Mouse (Mus musculus): ENCODE measurements around the gene Ttc41. TPM values are rescaled to one million over a fixed set of nuclear protein-coding genes. Genes with fewer than 3 reads are reported as not detected.

The Ttc41 gene
- polyA plus RNA-seq, 1 experiment from 2014 or later = 3.7 TPM

DNA sequence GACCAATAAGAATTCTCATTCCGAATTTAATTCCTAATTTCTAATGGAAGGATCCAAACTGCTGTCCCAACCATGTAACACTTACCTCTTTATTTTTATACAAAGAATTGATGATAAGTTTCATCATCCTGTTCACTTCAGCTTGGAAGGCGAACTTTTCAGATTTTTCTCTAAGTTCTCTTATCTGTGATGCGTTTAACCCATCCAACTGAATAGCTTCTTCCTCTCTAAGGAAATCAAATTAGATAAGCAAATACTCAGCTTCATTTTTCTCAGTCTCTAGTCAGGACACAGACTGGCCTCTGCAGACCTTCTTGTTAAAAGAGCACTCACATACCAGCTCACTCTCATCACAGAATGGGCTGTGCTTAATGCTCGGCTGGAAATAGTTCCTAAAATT lies 2.2 kb upstream of the Ttc41 start:
- peak overlapping the region; percentile 70 for H3K4me2 ChIP-seq (ENCODE audit: low read length)
- H3K4me3 ChIP-seq (ENCODE audit: low read depth, low read length) = peak overlapping the region; percentile 98
- no peak for DNase-seq (ENCODE audit: low spot score)
- 62% methylated on average over 4 of the region's 4 CpGs for WGBS
- H3K9ac ChIP-seq (ENCODE audit: low read length) = peak overlapping the region; percentile 98
- H3K36me3 ChIP-seq (ENCODE audit: control insufficient read depth, insufficient read depth, low read length) = peaks cover 57% of the 10 kb centered on the region
- no peak overlapping the region for H3K27ac ChIP-seq (ENCODE audit: low read depth)
- ATAC-seq (replicated peaks; ENCODE audit: low FRiP score, low TSS enrichment, low read depth) = no peak
- H3K9me3 ChIP-seq (ENCODE audit: control insufficient read depth, low read length) = no peaks in the 10 kb centered on the region
- peaks cover 38% of the 10 kb centered on the region for H3K4me1 ChIP-seq (replicated peaks; ENCODE audit: control insufficient read depth, insufficient read depth, low read length)
- H3K27me3 ChIP-seq (replicated peaks; ENCODE audit: control insufficient read depth, insufficient read depth, low read length) = no peaks in the 10 kb centered on the region

DNA sequence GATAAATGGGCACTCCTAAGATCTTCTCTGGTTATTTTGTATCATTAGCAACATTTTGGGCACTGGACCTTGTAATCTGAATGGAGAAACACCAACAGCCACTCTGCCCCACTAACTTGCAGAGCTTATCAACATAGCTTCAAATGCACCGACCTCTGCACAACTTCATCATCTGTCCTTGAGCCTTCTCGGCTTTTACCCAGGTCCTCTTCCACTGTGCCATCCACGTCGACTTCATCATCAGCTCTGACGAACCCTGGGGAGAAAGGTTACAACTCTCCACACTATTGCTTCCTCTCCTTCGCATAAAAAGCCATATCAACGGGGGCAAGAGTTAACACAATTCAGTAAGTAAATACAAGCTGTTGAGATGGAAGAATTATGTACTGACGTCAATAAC lies 1.5 kb upstream of the Ttc41 start:
- ATAC-seq (replicated peaks; ENCODE audit: low FRiP score, low TSS enrichment, low read depth) = no peak
- DNase-seq (ENCODE audit: low spot score) = no peak
- H3K4me3 ChIP-seq (ENCODE audit: low read depth, low read length) = peak overlapping the region; percentile 98
- peak overlapping the region; percentile 70 for H3K4me2 ChIP-seq (ENCODE audit: low read length)
- H3K36me3 ChIP-seq (ENCODE audit: control insufficient read depth, insufficient read depth, low read length) = peaks cover 49% of the 10 kb centered on the region
- no peaks in the 10 kb centered on the region for H3K27me3 ChIP-seq (replicated peaks; ENCODE audit: control insufficient read depth, insufficient read depth, low read length)
- no peaks in the 10 kb centered on the region for H3K9me3 ChIP-seq (ENCODE audit: control insufficient read depth, low read length)
- peak overlapping the region; percentile 98 for H3K9ac ChIP-seq (ENCODE audit: low read length)
- no peak overlapping the region for H3K27ac ChIP-seq (ENCODE audit: low read depth)
- 4% methylated on average over 8 of the region's 8 CpGs for WGBS
- peaks cover 38% of the 10 kb centered on the region for H3K4me1 ChIP-seq (replicated peaks; ENCODE audit: control insufficient read depth, insufficient read depth, low read length)

DNA sequence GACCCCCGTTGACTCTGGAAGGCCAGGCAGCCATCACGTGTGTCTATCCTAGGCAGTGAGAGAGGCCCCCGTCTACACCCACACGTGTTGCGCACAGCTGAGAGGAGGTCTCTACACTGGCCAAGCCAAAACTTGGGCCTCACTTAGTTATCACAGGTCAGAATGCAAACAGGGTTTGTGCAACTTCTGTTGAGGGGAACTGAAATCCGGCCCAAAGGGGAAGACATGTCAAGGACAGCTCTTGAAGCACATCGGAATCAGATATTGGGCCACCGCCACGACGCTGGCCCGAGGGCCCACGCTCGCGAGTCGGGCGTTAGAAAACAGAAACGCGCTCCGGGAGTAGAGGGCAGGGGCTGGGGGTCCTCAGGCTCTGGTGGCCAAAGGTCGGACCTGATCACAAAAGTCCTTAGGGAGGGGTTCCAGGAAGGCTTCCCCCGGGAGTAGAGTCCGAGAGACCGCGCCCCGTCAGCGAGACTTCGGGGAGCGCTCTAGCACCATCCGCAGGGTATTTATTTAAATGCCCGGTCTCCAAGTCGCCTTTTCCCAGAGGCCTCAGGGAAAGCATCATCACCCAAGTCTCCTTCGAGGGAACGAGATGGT lies 921 bp upstream of the Ttc41 start:
- DNase-seq (ENCODE audit: low spot score) (peak; percentile 73), ATAC-seq (replicated peaks; ENCODE audit: low FRiP score, low TSS enrichment, low read depth) (peak; percentile 3; the same call in 1 of the 2 replicates)
- H3K9ac ChIP-seq (ENCODE audit: low read length) = peak overlapping the region; percentile 98
- 0% methylated on average over 33 of the region's 33 CpGs for WGBS
- peak overlapping the region; percentile 70 for H3K4me2 ChIP-seq (ENCODE audit: low read length)
- peaks cover 38% of the 10 kb centered on the region for H3K4me1 ChIP-seq (replicated peaks; ENCODE audit: control insufficient read depth, insufficient read depth, low read length)
- H3K36me3 ChIP-seq (ENCODE audit: control insufficient read depth, insufficient read depth, low read length) = peaks cover 44% of the 10 kb centered on the region
- H3K27ac ChIP-seq (ENCODE audit: low read depth) = peak overlapping the region; percentile 96
- peak overlapping the region; percentile 98 for H3K4me3 ChIP-seq (ENCODE audit: low read depth, low read length)
- H3K27me3 ChIP-seq (replicated peaks; ENCODE audit: control insufficient read depth, insufficient read depth, low read length) = no peaks in the 10 kb centered on the region
- H3K9me3 ChIP-seq (ENCODE audit: control insufficient read depth, low read length) = no peaks in the 10 kb centered on the region

DNA sequence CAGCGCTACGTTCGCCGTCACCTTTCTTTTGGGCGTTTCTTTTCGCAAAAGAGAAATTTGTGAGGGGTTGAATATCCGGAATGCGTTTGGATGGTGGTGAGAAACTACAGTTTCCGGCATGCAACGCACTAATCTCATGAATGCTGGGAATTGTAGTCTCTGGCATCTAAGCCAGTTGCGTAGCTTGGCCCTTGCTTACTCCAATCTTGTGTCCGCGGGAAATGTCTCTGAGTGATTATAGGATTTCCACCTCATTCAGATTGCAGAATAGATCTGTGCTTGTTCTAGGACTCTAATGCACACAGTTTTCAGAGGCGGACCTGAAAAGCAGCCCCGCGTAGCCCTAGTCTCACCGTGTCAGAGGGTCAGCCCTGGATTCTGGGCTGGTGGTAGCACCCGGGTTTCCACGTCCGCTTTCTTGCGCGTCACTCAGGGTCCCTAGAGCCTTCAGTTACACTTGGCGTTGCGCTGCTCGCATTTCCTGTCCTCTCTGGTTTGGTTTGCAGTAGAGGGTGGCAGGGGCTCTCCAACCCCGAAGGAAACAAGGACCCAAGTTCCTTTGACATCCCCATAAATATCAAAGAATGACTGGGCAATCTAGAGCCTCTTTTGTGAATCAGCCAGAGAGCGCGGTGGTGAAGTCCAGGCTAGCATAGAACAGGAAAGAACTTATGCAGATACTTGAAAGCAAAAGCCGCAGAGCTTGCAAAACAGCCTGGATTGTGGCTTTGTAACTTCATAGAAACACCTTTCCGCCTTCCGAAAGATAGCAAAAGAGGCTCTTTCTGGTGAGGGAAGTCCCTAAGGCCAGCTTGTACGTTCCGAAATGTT lies 526 bp downstream of the Ttc41 start:
- Histone ChIP-seq H3K27me3 (replicated peaks; ENCODE audit: control insufficient read depth, insufficient read depth, low read length) (no peaks in the 10 kb centered on the region), H3K27ac (ENCODE audit: low read depth) (peak overlapping the region; percentile 96)

DNA sequence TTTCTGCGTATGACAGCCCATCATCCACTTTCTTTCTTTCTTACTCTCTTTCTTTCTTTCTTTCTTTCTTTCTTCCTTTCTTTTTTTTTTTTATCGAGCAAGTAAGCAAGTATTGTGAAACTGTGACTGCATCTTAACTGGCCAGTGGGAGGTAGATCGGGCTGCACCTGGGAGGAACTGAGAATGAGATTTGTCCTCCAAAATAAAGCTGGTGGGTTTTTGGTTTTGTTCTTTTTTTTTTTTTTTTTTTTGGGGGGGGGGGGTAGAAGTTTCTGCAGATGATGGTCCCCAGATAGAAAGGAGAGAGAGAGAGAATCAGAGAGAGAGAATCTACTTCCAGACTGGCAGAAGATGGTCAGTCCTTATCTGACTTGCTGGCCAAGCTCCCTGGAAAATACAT lies 1.5 kb downstream of the Ttc41 start:
- Histone ChIP-seq H3K36me3 (ENCODE audit: control insufficient read depth, insufficient read depth, low read length) (peaks cover 19% of the 10 kb centered on the region), H3K4me3 (ENCODE audit: low read depth, low read length) (peak overlapping the region; percentile 98; the same call in 1 of the 2 replicates), H3K4me1 (replicated peaks; ENCODE audit: control insufficient read depth, insufficient read depth, low read length) (peaks cover 23% of the 10 kb centered on the region), H3K27ac (ENCODE audit: low read depth) (0 out of 2 replicates have a peak overlapping the region, but pooled peaks have one; percentile 96), H3K9me3 (ENCODE audit: control insufficient read depth, low read length) (no peaks in the 10 kb centered on the region), H3K9ac (ENCODE audit: low read length) (no peak overlapping the region), H3K27me3 (replicated peaks; ENCODE audit: control insufficient read depth, insufficient read depth, low read length) (no peaks in the 10 kb centered on the region), H3K4me2 (ENCODE audit: low read length) (peak overlapping the region; percentile 49)
- ATAC-seq (replicated peaks; ENCODE audit: low FRiP score, low TSS enrichment, low read depth) = no peak
- DNase-seq (ENCODE audit: low spot score) = no peak
- 83% methylated on average over 3 of the region's 3 CpGs for WGBS

More for the DNA sequence above, 526 bp downstream of the Ttc41 start:
- Histone ChIP-seq H3K9me3 (ENCODE audit: control insufficient read depth, low read length) (no peaks in the 10 kb centered on the region), H3K9ac (ENCODE audit: low read length) (peak overlapping the region; percentile 77), H3K4me3 (ENCODE audit: low read depth, low read length) (peak overlapping the region; percentile 98), H3K4me1 (replicated peaks; ENCODE audit: control insufficient read depth, insufficient read depth, low read length) (peaks cover 28% of the 10 kb centered on the region), H3K4me2 (ENCODE audit: low read length) (peak overlapping the region; percentile 49), H3K36me3 (ENCODE audit: control insufficient read depth, insufficient read depth, low read length) (peaks cover 29% of the 10 kb centered on the region)
- ATAC-seq (replicated peaks; ENCODE audit: low FRiP score, low TSS enrichment, low read depth) (peak; percentile 87), DNase-seq (ENCODE audit: low spot score) (peak; percentile 96)
- 5% methylated on average over 33 of the region's 33 CpGs for WGBS

DNA sequence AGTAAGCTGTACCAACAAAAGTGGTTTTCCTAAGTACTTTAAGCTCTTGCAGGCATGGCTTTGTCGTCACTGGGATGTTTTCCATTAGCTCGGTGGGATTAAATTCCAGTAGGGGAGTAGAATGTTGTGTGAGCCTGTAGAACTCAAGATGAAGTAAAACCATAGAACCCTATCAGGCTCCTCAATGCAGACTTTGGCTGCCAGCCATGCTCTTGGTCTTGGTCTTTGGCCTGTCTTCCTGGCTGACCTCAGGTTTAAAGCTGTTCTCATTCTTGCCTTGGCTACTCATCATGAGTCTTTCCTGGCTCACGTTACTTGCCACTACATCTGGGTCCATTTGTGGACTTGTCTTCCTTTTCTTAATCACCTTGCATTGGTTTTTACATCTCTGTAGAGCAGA lies 6.5 kb downstream of the Ttc41 start:
- no peak overlapping the region for H3K27ac ChIP-seq (ENCODE audit: low read depth)
- WGBS = 81% methylated on average over 3 of the region's 3 CpGs
- H3K4me1 ChIP-seq (replicated peaks; ENCODE audit: control insufficient read depth, insufficient read depth, low read length) = no peaks in the 10 kb centered on the region
- H3K9me3 ChIP-seq (ENCODE audit: control insufficient read depth, low read length) = no peaks in the 10 kb centered on the region
- H3K27me3 ChIP-seq (replicated peaks; ENCODE audit: control insufficient read depth, insufficient read depth, low read length) = no peaks in the 10 kb centered on the region
- H3K36me3 ChIP-seq (ENCODE audit: control insufficient read depth, insufficient read depth, low read length) = no peaks in the 10 kb centered on the region
- no peak for DNase-seq (ENCODE audit: low spot score)
- H3K4me2 ChIP-seq (ENCODE audit: low read length) = no peak overlapping the region
- ATAC-seq (replicated peaks; ENCODE audit: low FRiP score, low TSS enrichment, low read depth) = no peak
- no peak overlapping the region for H3K9ac ChIP-seq (ENCODE audit: low read length)
- no peak overlapping the region for H3K4me3 ChIP-seq (ENCODE audit: low read depth, low read length)

DNA sequence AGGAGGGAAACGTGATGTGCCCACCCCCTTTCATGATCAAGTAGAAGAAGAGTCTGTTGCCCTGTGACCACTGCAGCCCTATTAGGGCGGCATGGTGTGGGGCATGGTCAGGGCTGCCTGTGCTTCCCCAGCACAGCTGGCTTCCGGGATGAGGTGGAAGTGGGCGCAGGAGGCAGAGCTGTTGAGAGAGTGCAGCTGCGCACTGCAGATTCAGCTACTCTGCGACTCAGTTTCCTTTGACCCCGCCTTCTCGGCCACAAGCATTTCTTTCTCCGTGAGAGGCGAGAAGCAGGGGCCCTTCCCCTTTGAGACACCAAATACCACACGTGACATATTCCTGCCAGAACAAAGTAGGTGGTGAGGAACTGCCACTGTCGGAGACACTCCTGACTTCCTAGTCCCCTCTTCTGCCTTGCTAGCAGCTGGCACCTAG lies 22.0 kb downstream of the Ttc41 start:
- no peaks in the 10 kb centered on the region for H3K27me3 ChIP-seq (replicated peaks; ENCODE audit: control insufficient read depth, insufficient read depth, low read length)
- ATAC-seq (replicated peaks; ENCODE audit: low FRiP score, low TSS enrichment, low read depth) = peak; percentile 51; the same call in 1 of the 2 replicates
- 0 out of 2 replicates have a peak, but pooled peaks cover 9% of the 10 kb centered on the region for H3K4me1 ChIP-seq (replicated peaks; ENCODE audit: control insufficient read depth, insufficient read depth, low read length)
- no peaks in the 10 kb centered on the region for H3K36me3 ChIP-seq (ENCODE audit: control insufficient read depth, insufficient read depth, low read length)
- peak overlapping the region; percentile 44; the same call in 1 of the 2 replicates for H3K27ac ChIP-seq (ENCODE audit: low read depth)
- H3K4me3 ChIP-seq (ENCODE audit: low read depth, low read length) = peak overlapping the region; percentile 17
- H3K9me3 ChIP-seq (ENCODE audit: control insufficient read depth, low read length) = no peaks in the 10 kb centered on the region
- H3K4me2 ChIP-seq (ENCODE audit: low read length) = peak overlapping the region; percentile 58
- 3% methylated on average over 12 of the region's 12 CpGs for WGBS
- no peak overlapping the region for H3K9ac ChIP-seq (ENCODE audit: low read length)
- peak; percentile 69 for DNase-seq (ENCODE audit: low spot score)

DNA sequence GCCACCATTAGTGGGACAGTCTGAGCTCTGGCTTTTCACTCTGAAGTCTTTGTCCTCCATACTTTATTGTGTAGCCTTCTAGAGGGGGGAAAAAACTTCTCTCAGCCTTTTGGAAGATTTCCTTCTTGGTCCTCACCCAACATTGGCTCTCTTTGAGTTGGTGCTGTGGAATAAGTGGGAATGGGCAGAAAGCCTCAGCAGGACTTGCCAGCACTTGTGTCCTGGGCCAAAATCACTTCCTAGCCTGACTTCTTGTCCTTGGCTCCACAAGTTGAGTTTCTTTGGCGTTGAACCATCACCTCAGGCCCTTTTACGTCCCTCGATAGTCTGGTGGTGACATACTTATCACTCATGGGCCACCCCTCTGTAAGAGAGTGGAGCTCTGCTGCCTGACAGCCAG lies 22.6 kb downstream of the Ttc41 start:
- no peak overlapping the region for H3K9ac ChIP-seq (ENCODE audit: low read length)
- no peak overlapping the region; the same call in 1 of the 2 replicates for H3K4me2 ChIP-seq (ENCODE audit: low read length)
- 82% methylated on average over 3 of the region's 3 CpGs for WGBS
- 0 out of 2 replicates have a peak, but pooled peaks cover 9% of the 10 kb centered on the region for H3K4me1 ChIP-seq (replicated peaks; ENCODE audit: control insufficient read depth, insufficient read depth, low read length)
- DNase-seq (ENCODE audit: low spot score) (no peak), ATAC-seq (replicated peaks; ENCODE audit: low FRiP score, low TSS enrichment, low read depth) (no peak)
- no peak overlapping the region for H3K4me3 ChIP-seq (ENCODE audit: low read depth, low read length)
- no peaks in the 10 kb centered on the region for H3K9me3 ChIP-seq (ENCODE audit: control insufficient read depth, low read length)
- H3K27me3 ChIP-seq (replicated peaks; ENCODE audit: control insufficient read depth, insufficient read depth, low read length) = no peaks in the 10 kb centered on the region
- H3K36me3 ChIP-seq (ENCODE audit: control insufficient read depth, insufficient read depth, low read length) = no peaks in the 10 kb centered on the region
- H3K27ac ChIP-seq (ENCODE audit: low read depth) = peak overlapping the region; percentile 44; the same call in 1 of the 2 replicates

Data from intestine, embryonic 14.5 days (tissue).